Mouse (Mus musculus): ENCODE measurements around the gene Naif1. TPM values are rescaled to one million over a fixed set of nuclear protein-coding genes. Genes with fewer than 3 reads are reported as not detected.

The Naif1 gene
- polyA plus RNA-seq, 1 experiment from 2014 or later = 6.4 TPM

DNA sequence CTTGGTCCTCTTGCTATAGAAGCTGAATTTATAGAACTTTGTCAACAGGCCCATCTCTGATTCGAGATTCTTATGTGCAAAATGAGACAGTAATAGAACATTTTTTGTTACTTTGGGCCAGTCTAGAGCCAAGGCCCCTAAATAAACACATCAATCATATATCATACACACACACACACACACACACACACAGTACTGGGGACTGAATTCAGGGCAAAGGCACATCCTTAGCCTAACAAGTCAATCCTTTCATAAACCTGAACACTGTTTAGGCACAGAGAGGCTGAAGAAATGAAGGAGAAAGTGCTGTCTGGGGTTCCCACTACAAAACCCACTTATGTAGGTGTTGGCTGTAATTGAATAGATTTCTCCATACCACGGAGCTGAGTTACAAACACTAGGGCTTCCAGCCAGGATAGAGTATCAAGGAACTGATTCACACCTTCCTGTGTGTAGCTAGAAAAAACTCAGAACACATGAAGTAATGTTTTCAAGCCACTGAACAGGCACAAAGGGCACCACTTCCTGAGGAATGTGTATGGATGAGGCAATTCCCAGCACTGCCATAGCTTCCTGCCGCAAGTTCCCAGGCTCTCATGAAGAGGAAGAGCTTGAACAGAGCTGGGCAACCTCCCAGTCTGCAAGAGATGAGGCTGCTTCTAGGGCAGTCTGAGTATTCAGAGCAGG is 13.4 kb upstream of the Naif1 start:
- peaks cover 44% of the 10 kb centered on the region for H3K4me1 ChIP-seq (replicated peaks)
- WGBS = 70% methylated on average over 3 of the region's 3 CpGs
- H3K36me3 ChIP-seq = no peaks in the 10 kb centered on the region
- no peaks in the 10 kb centered on the region for H3K27me3 ChIP-seq (ENCODE audit: insufficient read depth, poor library complexity, severe bottlenecking)
- H3K27ac ChIP-seq = peak overlapping the region; percentile 75
- H3K9me3 ChIP-seq = no peaks in the 10 kb centered on the region
- DNase-seq (ENCODE audit: low spot score) = no peak
- H3K4me3 ChIP-seq = no peak overlapping the region

DNA sequence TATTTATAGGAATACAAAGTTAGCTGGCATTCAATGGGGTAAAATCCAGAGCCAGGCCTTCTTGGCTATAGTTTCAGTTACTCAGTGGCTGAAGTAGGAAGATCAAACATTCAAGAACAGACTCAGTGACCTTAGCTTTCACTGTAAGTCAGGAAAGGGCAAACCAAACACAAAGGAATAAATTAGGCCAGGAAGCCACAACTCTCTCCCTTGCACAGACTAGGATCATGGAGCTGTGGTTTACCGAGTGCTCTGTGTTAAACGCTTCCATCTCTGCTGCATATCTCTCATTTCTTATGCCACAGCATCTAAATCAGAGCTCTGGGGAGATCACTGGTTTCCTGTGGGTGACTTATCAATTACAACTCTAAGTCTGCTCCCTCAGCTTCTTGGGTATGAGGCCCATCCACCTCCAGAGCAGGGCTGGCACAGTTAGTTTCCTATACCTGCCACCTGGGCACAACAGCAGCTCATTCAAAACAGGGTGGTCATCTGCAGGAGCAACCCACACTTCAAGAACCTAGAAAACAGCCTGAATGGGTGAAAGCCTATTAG is 12.6 kb upstream of the Naif1 start:
- peaks cover 42% of the 10 kb centered on the region for H3K4me1 ChIP-seq (replicated peaks)
- no peak for DNase-seq (ENCODE audit: low spot score)
- no peaks in the 10 kb centered on the region for H3K27me3 ChIP-seq (ENCODE audit: insufficient read depth, poor library complexity, severe bottlenecking)
- 65% methylated on average over 2 of the region's 2 CpGs for WGBS
- peak overlapping the region; percentile 75 for H3K27ac ChIP-seq
- no peaks in the 10 kb centered on the region for H3K36me3 ChIP-seq
- H3K9me3 ChIP-seq = no peaks in the 10 kb centered on the region
- no peak overlapping the region for H3K4me3 ChIP-seq

DNA sequence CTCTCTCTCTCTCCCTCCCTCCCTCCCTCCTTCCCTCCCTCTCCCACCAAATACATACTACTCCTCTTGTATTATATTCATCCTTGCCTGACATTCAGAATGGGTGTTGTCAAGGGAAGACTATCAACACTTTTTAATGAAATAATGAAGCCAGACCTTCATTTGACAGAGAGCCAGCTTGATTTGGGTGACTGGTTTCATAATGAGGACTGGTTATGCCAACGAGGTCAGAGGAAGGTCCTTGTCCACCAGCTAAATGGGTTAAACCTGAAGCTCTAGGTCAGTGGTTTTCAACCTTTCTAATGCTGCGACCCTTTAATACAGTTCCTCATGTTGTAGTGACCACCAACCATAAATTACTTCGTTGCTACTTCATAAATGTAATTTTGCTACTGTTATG is 11.5 kb upstream of the Naif1 start:
- Histone ChIP-seq H3K27ac (no peak overlapping the region), H3K36me3 (no peaks in the 10 kb centered on the region), H3K4me3 (no peak overlapping the region), H3K4me1 (replicated peaks) (peaks cover 42% of the 10 kb centered on the region), H3K9me3 (no peaks in the 10 kb centered on the region), H3K27me3 (ENCODE audit: insufficient read depth, poor library complexity, severe bottlenecking) (no peaks in the 10 kb centered on the region)
- WGBS = 85% methylated on average over 3 of the region's 3 CpGs
- DNase-seq (ENCODE audit: low spot score) = no peak

DNA sequence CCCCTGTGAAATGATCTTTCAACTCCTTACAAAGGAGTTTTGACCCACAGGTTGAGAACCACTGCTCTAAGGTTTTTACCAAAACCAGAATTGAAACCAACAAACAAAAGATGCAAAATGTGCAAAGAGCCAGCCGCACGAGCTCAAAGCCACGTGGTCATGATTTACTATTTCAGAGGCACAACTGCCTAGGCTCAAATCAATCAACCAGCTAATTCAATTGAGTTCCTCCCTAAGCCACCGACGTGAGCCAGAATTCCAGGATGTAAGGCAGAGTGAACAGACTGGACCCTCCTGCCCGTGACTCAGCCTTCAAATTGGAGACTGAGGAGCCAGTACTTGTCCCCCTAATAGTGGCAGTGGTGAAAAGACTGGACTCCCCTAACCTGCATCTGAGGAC is 11.1 kb upstream of the Naif1 start:
- no peaks in the 10 kb centered on the region for H3K36me3 ChIP-seq
- peaks cover 42% of the 10 kb centered on the region for H3K4me1 ChIP-seq (replicated peaks)
- 62% methylated on average over 6 of the region's 6 CpGs for WGBS
- H3K27me3 ChIP-seq (ENCODE audit: insufficient read depth, poor library complexity, severe bottlenecking) = no peaks in the 10 kb centered on the region
- H3K27ac ChIP-seq = peak overlapping the region; percentile 73
- H3K9me3 ChIP-seq = no peaks in the 10 kb centered on the region
- no peak for DNase-seq (ENCODE audit: low spot score)
- H3K4me3 ChIP-seq = no peak overlapping the region

DNA sequence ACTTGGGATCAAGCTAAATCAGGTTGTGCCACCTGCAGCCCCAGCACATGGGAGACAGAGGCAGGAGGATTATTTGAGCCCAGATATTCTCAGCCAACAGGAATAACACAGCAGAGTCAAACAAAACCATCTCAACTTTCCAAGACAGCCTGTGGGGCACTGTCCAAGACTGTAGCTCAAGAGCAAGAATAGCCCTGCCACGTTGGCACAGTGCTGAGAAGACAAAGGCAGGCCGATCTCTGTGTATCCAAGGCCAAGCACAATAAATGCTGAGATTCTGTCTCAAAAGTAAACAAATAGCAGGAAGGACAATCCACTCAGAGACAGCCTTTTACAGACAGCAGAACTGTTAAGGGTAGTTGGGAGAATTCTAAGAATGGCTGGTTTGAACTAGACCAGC is 10.1 kb upstream of the Naif1 start:
- H3K9me3 ChIP-seq = no peaks in the 10 kb centered on the region
- H3K27ac ChIP-seq = peak overlapping the region; percentile 36; the same call in 1 of the 2 replicates
- H3K27me3 ChIP-seq (ENCODE audit: insufficient read depth, poor library complexity, severe bottlenecking) = no peaks in the 10 kb centered on the region
- peaks cover 42% of the 10 kb centered on the region for H3K4me1 ChIP-seq (replicated peaks)
- H3K36me3 ChIP-seq = 0 out of 2 replicates have a peak, but pooled peaks cover 7% of the 10 kb centered on the region
- WGBS = 73% methylated on average over 2 of the region's 2 CpGs
- no peak for DNase-seq (ENCODE audit: low spot score)
- H3K4me3 ChIP-seq = no peak overlapping the region

DNA sequence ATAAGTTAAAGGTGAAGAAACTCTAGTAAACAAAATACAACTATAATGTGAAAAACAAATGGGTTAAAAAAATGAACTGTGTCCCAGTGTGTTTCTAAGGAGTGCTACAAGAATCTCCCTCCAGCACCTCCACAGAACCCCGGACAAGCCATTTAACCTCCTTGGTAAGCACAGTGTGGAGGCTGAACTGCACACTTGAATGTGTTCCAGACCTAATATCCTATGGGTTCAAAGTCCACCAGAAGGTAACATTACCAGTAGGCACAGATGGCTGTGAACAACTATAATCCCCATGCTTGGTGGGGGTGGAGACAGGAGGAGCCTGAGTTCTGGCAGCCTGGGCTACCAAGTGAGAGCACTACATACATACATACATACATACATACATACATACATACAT is 9.6 kb upstream of the Naif1 start:
- DNase-seq (ENCODE audit: low spot score) = no peak
- Histone ChIP-seq H3K27me3 (ENCODE audit: insufficient read depth, poor library complexity, severe bottlenecking) (no peaks in the 10 kb centered on the region), H3K36me3 (0 out of 2 replicates have a peak, but pooled peaks cover 11% of the 10 kb centered on the region), H3K4me3 (no peak overlapping the region), H3K27ac (no peak overlapping the region), H3K4me1 (replicated peaks) (peaks cover 42% of the 10 kb centered on the region), H3K9me3 (no peaks in the 10 kb centered on the region)
- 85% methylated on average over 1 of the region's 1 CpGs for WGBS

DNA sequence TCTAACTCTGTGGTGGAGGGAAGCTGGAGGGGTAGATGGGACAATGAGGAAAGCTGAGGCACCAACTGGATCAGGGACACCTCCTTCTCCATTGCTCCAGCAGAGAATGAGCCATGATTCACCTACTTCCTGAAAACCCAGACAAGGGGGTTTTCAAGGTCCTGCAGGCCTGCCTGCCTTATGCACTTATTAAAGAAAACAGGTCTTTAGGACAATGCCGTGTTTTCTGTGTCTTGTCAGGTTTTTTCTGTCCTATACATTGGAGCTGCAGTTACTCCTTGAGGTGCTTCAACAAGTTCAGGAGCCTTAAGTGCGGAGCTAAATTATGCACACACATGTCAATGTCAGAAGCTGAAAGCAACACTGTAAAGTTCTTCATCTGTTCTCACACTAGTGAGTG is 8.7 kb upstream of the Naif1 start:
- Histone ChIP-seq H3K4me1 (replicated peaks) (peaks cover 34% of the 10 kb centered on the region), H3K36me3 (0 out of 2 replicates have a peak, but pooled peaks cover 11% of the 10 kb centered on the region), H3K27me3 (ENCODE audit: insufficient read depth, poor library complexity, severe bottlenecking) (no peaks in the 10 kb centered on the region), H3K4me3 (no peak overlapping the region), H3K27ac (no peak overlapping the region), H3K9me3 (no peaks in the 10 kb centered on the region)
- WGBS = 92% methylated on average over 2 of the region's 2 CpGs
- DNase-seq (ENCODE audit: low spot score) = no peak

DNA sequence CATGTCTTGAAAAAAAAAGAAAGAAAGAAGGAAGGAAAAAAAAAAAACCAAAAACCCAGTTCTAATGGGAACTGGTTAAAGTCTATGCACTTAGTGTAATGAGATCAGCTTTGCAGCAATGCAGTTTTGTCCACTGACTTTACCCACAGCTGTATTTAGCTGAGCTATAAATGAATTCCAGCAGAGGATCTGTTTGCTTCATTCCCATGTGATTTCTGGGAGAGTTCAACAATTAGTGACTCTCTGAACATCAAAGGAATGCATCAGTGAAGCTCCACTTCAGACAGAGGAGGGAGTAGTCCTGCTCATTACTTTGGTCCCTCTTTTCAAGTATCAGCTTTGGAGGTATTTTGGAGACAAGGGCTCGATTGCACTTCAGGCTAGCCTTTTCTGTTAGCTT is 4.7 kb upstream of the Naif1 start:
- no peak overlapping the region for H3K4me3 ChIP-seq
- H3K27ac ChIP-seq = no peak overlapping the region
- WGBS = 92% methylated on average over 1 of the region's 1 CpGs
- H3K36me3 ChIP-seq = 0 out of 2 replicates have a peak, but pooled peaks cover 11% of the 10 kb centered on the region
- H3K4me1 ChIP-seq (replicated peaks) = peaks cover 20% of the 10 kb centered on the region
- DNase-seq (ENCODE audit: low spot score) = no peak
- no peaks in the 10 kb centered on the region for H3K9me3 ChIP-seq
- no peaks in the 10 kb centered on the region for H3K27me3 ChIP-seq (ENCODE audit: insufficient read depth, poor library complexity, severe bottlenecking)

DNA sequence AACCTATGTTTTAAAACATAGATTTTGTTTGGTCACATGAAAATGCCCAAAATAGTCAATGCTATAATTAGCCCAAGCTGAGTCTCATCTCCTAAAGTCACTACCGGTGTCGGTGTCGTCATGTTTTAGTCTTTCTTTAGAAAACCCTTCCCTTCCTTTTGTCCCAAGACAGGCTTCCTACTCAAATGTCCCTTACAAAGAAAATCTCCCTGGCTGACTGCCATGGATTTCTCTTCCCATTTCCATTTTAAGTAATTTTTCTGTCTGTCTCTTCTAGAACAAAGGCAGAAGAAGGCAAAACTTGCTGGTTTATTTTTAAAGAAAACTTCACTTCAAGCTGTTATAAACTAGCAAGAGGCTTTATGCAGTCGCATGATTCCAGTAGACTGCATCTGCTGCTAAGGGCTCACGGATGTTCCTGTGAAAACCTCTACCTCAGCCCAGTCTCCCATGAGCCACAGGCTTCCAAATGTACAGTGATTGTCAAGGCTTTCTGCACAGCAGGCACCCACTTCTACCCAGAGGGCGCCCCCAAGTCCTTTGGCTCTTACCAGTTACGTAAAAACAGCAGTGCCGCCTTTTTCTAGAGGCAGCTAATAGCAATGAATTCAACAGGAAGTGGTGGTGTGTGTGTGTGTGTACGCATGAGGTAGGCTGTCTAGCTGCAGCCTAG is 2.9 kb upstream of the Naif1 start:
- H3K27ac ChIP-seq = no peak overlapping the region
- no peak for DNase-seq (ENCODE audit: low spot score)

DNA sequence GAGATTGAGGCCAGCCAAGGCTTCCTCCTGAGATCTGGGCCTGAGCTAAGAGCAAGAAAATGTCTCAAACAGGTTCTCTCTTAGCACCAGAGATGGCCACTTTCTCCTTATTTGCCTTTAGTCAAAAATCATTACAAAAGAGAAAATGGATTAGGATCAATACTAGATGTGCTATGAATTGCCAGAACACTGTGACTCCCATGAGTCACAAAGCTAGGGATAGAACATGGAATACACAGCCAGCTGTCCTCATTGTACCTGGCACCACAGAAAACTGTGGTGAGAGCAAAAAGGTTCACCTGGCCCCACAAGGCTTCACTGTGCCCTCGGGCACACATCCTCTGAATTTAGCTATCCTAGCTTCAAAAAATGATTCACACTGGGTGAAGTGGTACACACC is 1.8 kb upstream of the Naif1 start:
- Histone ChIP-seq H3K4me3 (no peak overlapping the region), H3K27me3 (ENCODE audit: insufficient read depth, poor library complexity, severe bottlenecking) (no peaks in the 10 kb centered on the region), H3K36me3 (0 out of 2 replicates have a peak, but pooled peaks cover 11% of the 10 kb centered on the region), H3K4me1 (replicated peaks) (peaks cover 38% of the 10 kb centered on the region), H3K9me3 (no peaks in the 10 kb centered on the region), H3K27ac (no peak overlapping the region)
- no peak for DNase-seq (ENCODE audit: low spot score)
- 82% methylated on average over 1 of the region's 1 CpGs for WGBS

More for the DNA sequence above, 2.9 kb upstream of the Naif1 start:
- Histone ChIP-seq H3K4me1 (replicated peaks) (peaks cover 27% of the 10 kb centered on the region), H3K27me3 (ENCODE audit: insufficient read depth, poor library complexity, severe bottlenecking) (no peaks in the 10 kb centered on the region), H3K9me3 (no peaks in the 10 kb centered on the region), H3K36me3 (0 out of 2 replicates have a peak, but pooled peaks cover 11% of the 10 kb centered on the region), H3K4me3 (no peak overlapping the region)
- 83% methylated on average over 9 of the region's 9 CpGs for WGBS

DNA sequence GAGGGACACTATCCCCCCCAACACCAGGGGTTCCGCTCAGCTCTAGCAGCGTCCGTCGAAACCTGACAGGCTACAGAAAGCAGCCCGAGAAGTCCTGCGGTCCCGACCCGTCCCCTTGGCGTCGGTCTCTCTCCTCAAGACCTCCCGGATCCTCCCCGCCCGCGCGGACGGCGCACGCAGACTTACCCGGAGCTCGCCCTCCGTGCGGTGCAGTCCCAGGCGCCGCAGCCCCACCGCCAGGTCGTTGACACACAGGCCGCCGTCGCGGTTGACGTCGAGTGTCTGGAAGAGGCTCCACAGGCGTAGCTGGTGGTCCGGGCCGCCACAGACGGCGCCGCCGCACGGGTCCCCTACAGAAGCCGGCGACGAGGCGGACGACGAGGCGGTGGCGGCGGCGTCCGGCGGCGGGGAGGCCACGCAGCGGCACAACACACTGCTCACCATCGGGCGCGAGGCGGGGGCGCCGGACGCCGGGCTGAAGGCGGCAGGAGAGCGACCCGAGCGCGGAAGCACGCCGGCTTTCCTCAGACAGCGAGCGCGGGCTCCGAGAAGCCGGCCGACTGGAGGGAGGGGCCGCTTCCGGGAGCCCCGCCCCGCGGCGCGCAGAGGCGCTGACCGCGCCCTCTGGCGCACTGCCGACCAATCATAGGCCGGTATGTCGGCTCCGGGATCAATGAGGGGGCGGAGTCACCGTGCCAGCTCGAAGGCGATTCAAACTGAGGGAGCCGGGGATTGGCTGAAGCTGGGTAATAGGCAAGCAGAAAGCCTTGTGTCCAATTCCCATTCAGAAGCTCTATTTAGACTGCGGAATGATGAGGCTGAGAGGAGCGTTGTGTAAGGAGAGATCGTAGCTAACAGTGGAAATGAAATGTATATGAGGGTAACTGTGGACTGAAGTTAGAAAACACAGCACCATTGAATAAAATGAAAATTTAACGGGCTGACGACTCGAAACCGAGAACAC is 906 bp downstream of the Naif1 start, which contains the start of gene Slc25a25:
Slc25a25 (minus strand) TSS at position 565 of the 964 bp plus-strand sequence.
- WGBS = under 1% methylated on average over 103 of the region's 103 CpGs
- Histone ChIP-seq H3K4me3 (peak within 1 kb of the TSS; percentile 79), H3K4me1 (replicated peaks) (peaks cover 44% of the 10 kb centered on the region)

DNA sequence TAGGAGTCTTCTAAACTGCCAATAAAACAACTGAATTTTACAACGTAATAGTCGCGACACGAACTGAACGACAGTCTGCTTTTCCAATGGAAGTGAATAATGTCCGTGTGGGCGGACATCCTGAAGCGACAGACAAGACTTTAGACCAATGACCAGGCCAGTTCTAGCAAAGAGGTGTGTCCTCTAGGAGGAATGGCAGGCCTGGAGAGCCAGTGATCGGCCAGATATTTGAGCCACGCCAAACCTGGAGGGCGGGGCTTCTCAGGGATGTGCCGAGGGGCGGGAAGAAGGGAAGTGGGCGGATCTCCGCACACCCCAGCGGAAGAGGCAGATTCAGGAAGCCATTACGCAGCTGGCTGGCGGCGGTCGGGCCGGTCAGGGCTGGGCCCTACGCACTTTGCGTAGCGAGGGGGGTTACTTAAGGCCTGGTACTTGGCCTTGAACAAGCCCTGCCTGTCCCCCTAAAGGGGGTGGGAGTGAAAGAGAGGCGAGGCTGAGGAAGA is 1.7 kb downstream of the Naif1 start:
- Histone ChIP-seq H3K4me3 (peak overlapping the region; percentile 79), H3K4me1 (replicated peaks) (peaks cover 44% of the 10 kb centered on the region), H3K9me3 (no peaks in the 10 kb centered on the region), H3K36me3 (peaks cover 19% of the 10 kb centered on the region), H3K27ac (peak overlapping the region; percentile 92), H3K27me3 (ENCODE audit: insufficient read depth, poor library complexity, severe bottlenecking) (no peaks in the 10 kb centered on the region)
- WGBS = under 1% methylated on average over 25 of the region's 25 CpGs
- peak; percentile 98 for DNase-seq (ENCODE audit: low spot score)

More for the DNA sequence above, 906 bp downstream of the Naif1 start, which contains the start of gene Slc25a25:
- Histone ChIP-seq H3K9me3 (no peaks in the 10 kb centered on the region), H3K36me3 (peaks cover 14% of the 10 kb centered on the region), H3K27me3 (ENCODE audit: insufficient read depth, poor library complexity, severe bottlenecking) (no peaks in the 10 kb centered on the region), H3K27ac (peak within 1 kb of the TSS; percentile 92)
- DNase-seq (ENCODE audit: low spot score) = peak; percentile 97

Measured in hindbrain, embryonic 10.5 days (tissue).